Mouse (Mus musculus) kidney, embryonic 16.5 days (tissue): ENCODE measurements around the gene Fosl2. TPM values are rescaled to one million over a fixed set of nuclear protein-coding genes. Genes with fewer than 3 reads are reported as not detected.

Experiments used
- ATAC-seq: fragments of 200-750 bp; cut with Nextera tagmentation; 2 replicates; pipeline ENCODE4 v1.8.0; 2017; ENCODE audit warnings: moderate TSS enrichment; ENCODE audit not compliant: low FRiP score, low TSS enrichment
- H3K27ac ChIP-seq: fragments of 300-500 bp; sonication (generic); 2 replicates; pipeline ENCODE4 v1.5.1; 2014; ENCODE audit warnings: low read length
- H3K27me3 ChIP-seq: fragments of 300-500 bp; sonication (generic); 2 replicates; pipeline ENCODE4 v1.6.1; 2014; ENCODE audit warnings: low read length, control low read depth, mixed read lengths; ENCODE audit not compliant: insufficient read depth
- H3K36me3 ChIP-seq: fragments of 300-500 bp; sonication (generic); 2 replicates; pipeline ENCODE4 v1.6.1; 2014; ENCODE audit warnings: low read length, control low read depth, mixed read lengths; ENCODE audit not compliant: insufficient read depth
- H3K4me1 ChIP-seq: fragments of 300-500 bp; sonication (generic); 2 replicates; pipeline ENCODE4 v1.6.1; 2014; ENCODE audit warnings: low read length, control low read depth, mixed read lengths; ENCODE audit not compliant: insufficient read depth
- H3K4me2 ChIP-seq: fragments of 300-500 bp; sonication (generic); replicated peaks from 2 replicates; pipeline ENCODE4 v1.6.1; 2014; ENCODE audit warnings: low read depth, low read length
- H3K4me3 ChIP-seq: fragments of 300-500 bp; sonication (generic); 2 replicates; pipeline ENCODE4 v1.5.1; 2014; ENCODE audit warnings: mild to moderate bottlenecking, low read length
- H3K9ac ChIP-seq: fragments of 300-500 bp; sonication (generic); replicated peaks from 2 replicates; pipeline ENCODE4 v1.6.1; 2014; ENCODE audit warnings: low read length
- H3K9me3 ChIP-seq: fragments of 300-500 bp; sonication (generic); 2 replicates; pipeline ENCODE4 v1.6.1; 2016; ENCODE audit warnings: low read length, control low read depth
- WGBS: fragments of 180-500 bp; shearing (Covaris S2); extraction: QIAGEN DNeasy Blood & Tissue Kit; methylation state at CpG from one replicate; pipeline ENCODE4 v1.1.7; 2014; 5-methylcytosine and 5-hydroxymethylcytosine counted together
- polyA plus RNA-seq: library from polyadenylated mRNA; unstranded; fragments of >200 nt; fragmentation: Nextera tagmentation; extraction: Ambion mirVana; gene quantifications from 2 replicates; pipeline ENCODE4 v1.2.1, GENCODE M21; 2015

Fosl2 gene
- polyA plus RNA-seq, 1 experiment from 2014 or later, result 5.5 TPM

DNA sequence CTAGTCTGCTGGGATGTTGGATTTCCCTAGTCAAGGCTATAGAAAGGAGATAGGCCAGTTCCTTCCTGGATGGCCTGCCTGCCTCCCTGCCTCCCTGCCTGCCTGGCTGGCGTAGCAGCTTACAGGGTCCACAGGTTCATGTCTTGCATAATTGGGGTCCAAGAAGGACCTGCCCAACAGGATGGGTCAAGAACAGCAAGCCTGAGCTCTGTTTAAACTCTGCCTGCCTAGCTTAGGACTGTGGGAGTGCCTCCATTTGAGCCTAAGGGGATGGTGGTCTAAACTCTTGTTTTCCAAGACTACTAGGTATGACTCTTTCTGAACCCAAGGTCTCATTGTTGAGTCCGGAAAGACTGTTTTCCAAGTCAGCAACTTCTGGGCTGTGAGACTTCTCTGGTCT, 6.3 kb downstream of the Fosl2 start:
- WGBS, result 78% methylated on average over 2 of the region's 2 CpGs
- Histone ChIP-seq H3K27ac (no peak overlapping the region), H3K4me2 (peak overlapping the region; percentile 31; the same call in 1 of the 2 replicates), H3K27me3 (no peaks in the 10 kb centered on the region), H3K36me3 (peaks cover 2% of the 10 kb centered on the region), H3K4me3 (no peak overlapping the region), H3K9me3 (no peaks in the 10 kb centered on the region), H3K9ac (peak overlapping the region; percentile 14; the same call in 1 of the 2 replicates), H3K4me1 (peaks cover 49% of the 10 kb centered on the region)
- ATAC-seq, result no peak

DNA sequence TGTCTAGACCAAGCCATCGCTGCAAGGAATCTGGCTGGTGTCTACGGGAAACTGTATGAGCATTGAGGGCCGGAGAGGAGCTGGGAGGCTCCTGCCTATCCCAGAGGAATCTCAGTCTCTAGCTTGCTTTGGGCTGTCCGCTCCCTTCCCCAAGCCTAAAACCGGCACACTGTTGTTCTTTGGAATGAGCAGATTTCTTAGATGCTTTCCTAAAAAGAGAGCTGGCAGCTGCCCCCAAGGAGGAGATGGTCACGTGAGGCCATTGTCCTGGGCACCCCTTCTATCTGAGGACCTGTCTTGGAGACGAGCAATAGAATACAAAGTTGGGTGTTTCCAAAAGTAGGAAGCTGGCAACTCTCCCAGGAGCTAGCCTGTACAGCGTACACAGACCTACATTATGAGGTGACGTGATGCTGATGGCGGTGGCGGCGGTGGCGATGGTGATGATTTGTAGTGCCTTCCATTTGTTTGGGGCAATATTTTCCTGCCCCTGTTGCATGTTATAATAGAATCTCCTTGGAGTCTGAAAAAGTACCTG, 7.9 kb downstream of the Fosl2 start:
- no peak overlapping the region for H3K4me3 ChIP-seq
- no peak for ATAC-seq
- H3K4me1 ChIP-seq, result peaks cover 36% of the 10 kb centered on the region
- no peak overlapping the region for H3K4me2 ChIP-seq
- no peaks in the 10 kb centered on the region for H3K9me3 ChIP-seq
- no peak overlapping the region for H3K27ac ChIP-seq
- H3K36me3 ChIP-seq, result peaks cover 18% of the 10 kb centered on the region
- H3K27me3 ChIP-seq, result no peaks in the 10 kb centered on the region
- H3K9ac ChIP-seq, result peak overlapping the region; percentile 44; the same call in 1 of the 2 replicates
- 65% methylated on average over 13 of the region's 13 CpGs for WGBS

DNA sequence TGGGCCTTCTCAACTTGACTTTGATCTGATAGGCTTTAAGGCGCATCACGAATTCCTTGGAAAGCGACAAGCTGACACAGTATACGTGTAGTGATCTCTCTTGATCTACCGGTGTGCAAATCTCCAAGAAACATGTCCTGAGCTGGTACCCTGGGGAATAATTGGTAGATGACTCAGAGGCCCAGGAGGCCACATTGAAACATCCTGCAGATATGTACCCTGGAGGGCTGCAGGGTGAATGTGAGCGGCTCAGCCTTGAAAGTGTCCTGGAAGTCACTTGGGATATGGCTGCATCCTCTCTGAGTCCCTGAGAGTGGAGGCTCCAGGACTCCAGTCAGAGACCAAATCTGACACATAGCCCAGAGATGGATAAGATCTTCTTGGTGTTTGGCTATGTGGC, 10.7 kb downstream of the Fosl2 start:
- Histone ChIP-seq H3K36me3 (peaks cover 27% of the 10 kb centered on the region), H3K27ac (no peak overlapping the region), H3K9ac (no peak overlapping the region), H3K4me2 (no peak overlapping the region), H3K4me1 (peaks cover 20% of the 10 kb centered on the region), H3K4me3 (no peak overlapping the region), H3K9me3 (no peaks in the 10 kb centered on the region), H3K27me3 (no peaks in the 10 kb centered on the region)
- WGBS, result 89% methylated on average over 6 of the region's 6 CpGs
- no peak for ATAC-seq

DNA sequence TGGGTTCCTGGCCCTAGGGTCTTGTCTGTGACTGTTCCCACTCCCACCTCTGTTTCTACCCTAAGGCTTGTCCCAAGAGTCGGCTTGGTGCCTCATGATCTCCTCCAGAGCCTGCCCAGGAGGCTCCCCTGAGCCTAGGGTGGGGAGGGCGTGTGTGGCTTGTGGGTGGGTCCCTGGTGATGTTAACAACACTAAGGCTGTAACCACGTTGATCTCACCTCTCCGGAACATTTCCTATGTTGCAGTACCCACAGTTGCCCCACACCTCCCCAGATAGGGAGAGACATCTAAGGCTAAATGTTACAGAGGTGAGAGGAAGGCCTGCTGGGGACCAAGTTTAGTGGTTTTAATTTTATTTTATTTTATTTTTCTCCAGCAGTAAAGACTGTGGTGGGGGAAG, 13.0 kb downstream of the Fosl2 start:
- H3K4me3 ChIP-seq, result no peak overlapping the region
- no peak overlapping the region for H3K9ac ChIP-seq
- peaks cover 34% of the 10 kb centered on the region for H3K36me3 ChIP-seq
- no peak for ATAC-seq
- H3K27me3 ChIP-seq, result no peaks in the 10 kb centered on the region
- no peak overlapping the region for H3K27ac ChIP-seq
- 79% methylated on average over 4 of the region's 4 CpGs for WGBS
- peaks cover 9% of the 10 kb centered on the region for H3K4me1 ChIP-seq
- no peak overlapping the region for H3K4me2 ChIP-seq
- H3K9me3 ChIP-seq, result no peaks in the 10 kb centered on the region

DNA sequence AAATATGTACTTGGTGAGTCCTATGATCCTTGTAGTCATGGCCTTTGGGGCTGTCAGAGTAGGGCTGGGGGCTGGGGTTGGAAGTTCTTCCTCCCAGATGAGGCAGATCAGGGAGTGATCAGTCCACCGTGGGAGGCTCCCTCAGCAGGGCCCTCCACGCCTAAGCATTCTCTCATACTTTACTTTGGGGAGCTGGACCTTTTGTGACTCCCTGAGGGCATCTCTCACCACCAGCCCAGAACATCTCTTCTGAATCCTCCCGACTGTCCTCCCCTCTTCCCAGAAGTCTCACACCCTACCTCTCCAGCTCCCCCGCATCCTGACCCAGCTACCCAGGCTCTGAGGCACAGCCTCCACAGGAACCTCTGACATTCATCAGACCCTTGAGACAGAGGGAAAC, 15.6 kb downstream of the Fosl2 start:
- no peak for ATAC-seq
- H3K9ac ChIP-seq, result no peak overlapping the region
- H3K36me3 ChIP-seq, result peaks cover 42% of the 10 kb centered on the region
- no peaks in the 10 kb centered on the region for H3K9me3 ChIP-seq
- H3K4me1 ChIP-seq, result peaks cover 9% of the 10 kb centered on the region
- WGBS, result 33% methylated on average over 4 of the region's 4 CpGs
- H3K4me3 ChIP-seq, result no peak overlapping the region
- no peak overlapping the region for H3K4me2 ChIP-seq
- no peak overlapping the region for H3K27ac ChIP-seq
- H3K27me3 ChIP-seq, result no peaks in the 10 kb centered on the region

DNA sequence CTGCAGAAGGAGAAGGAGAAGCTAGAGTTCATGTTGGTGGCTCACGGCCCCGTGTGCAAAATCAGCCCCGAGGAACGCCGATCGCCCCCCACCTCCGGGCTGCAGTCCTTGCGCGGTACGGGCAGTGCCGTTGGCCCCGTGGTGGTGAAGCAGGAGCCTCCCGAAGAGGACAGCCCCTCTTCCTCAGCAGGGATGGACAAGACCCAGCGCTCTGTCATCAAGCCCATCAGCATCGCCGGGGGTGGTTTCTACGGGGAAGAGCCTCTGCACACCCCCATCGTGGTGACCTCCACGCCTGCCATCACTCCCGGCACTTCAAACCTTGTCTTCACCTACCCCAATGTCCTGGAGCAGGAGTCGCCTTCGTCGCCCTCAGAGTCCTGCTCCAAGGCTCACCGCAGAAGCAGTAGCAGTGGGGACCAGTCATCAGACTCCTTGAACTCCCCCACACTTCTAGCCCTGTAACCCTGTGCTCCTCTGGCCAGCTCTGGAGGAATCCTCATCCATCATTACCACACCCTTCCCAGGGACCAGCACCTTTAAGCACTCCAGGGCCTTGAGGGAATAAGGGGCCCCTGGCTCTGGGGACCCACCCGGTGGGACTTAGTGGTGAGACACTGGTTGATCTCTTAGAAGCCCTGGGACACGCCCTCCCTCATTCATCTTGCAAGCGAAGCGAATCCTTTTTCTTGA, 17.3 kb downstream of the Fosl2 start:
- Histone ChIP-seq H3K27ac (no peak overlapping the region), H3K27me3 (no peaks in the 10 kb centered on the region), H3K36me3 (peaks cover 30% of the 10 kb centered on the region), H3K4me3 (no peak overlapping the region), H3K9ac (no peak overlapping the region; the same call in 1 of the 2 replicates), H3K4me2 (no peak overlapping the region), H3K4me1 (peaks cover 9% of the 10 kb centered on the region), H3K9me3 (no peaks in the 10 kb centered on the region)
- WGBS, result 59% methylated on average over 28 of the region's 28 CpGs
- 0 out of 2 replicates have a peak, but pooled peaks have one; percentile 33 for ATAC-seq

DNA sequence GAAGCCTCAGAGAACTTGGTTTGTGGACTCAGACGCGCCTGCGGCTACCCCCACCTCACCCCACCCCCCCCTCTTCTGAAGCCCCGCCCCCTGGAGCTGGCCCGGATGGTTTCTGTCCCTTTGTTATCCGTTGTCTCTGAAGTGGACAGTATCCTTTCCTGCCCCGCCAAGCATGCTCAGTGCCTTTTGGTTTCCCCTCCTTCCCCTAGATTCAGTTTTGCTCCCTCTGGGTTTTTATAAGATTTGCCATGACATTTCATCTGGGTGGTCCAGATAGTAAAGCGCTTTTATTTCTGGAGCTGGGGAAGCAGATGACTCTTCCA, 17.8 kb downstream of the Fosl2 start:
- Histone ChIP-seq H3K27me3 (no peaks in the 10 kb centered on the region), H3K4me1 (peaks cover 9% of the 10 kb centered on the region), H3K9ac (no peak overlapping the region), H3K36me3 (peaks cover 25% of the 10 kb centered on the region), H3K27ac (no peak overlapping the region), H3K4me2 (no peak overlapping the region), H3K4me3 (no peak overlapping the region), H3K9me3 (no peaks in the 10 kb centered on the region)
- WGBS, result 37% methylated on average over 8 of the region's 8 CpGs
- no peak for ATAC-seq

DNA sequence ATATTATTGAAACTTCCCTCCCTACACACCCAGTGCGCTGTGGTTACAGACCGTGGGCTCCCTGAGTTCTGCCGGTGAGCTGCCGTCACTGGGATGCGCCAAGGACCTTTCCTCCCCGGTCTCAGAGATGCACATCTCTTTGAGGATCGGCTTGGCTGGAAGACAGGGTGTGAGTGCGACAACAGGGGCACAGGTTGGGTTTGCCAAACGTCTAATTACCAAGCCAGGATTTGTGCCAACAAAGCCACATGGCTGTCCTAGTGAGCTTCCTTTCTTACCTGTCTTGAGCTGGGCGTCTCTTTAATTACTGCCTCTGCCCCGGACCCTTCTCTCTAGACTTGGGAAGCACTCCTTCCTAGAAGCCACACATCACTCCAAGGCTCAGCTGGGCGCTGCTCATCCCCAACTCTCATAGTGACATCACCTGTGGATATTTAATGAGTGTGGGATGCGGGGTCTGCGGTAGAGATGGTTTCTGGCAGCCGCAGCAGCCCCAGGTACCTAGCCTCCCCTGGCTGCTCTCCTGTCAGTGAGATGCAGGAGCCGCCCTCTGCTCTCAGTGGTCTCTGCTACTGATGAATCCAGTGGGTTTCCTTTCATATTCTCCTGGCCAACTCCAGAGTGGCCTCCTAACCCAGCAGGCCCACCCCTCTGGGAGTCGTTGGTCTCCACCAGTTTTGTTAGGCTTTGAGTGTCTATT, 18.3 kb downstream of the Fosl2 start:
- Histone ChIP-seq H3K4me1 (peaks cover 9% of the 10 kb centered on the region), H3K27me3 (no peaks in the 10 kb centered on the region), H3K9me3 (no peaks in the 10 kb centered on the region), H3K4me2 (no peak overlapping the region), H3K27ac (no peak overlapping the region), H3K36me3 (peaks cover 22% of the 10 kb centered on the region), H3K4me3 (no peak overlapping the region), H3K9ac (no peak overlapping the region)
- 74% methylated on average over 17 of the region's 17 CpGs for WGBS
- ATAC-seq, result no peak

DNA sequence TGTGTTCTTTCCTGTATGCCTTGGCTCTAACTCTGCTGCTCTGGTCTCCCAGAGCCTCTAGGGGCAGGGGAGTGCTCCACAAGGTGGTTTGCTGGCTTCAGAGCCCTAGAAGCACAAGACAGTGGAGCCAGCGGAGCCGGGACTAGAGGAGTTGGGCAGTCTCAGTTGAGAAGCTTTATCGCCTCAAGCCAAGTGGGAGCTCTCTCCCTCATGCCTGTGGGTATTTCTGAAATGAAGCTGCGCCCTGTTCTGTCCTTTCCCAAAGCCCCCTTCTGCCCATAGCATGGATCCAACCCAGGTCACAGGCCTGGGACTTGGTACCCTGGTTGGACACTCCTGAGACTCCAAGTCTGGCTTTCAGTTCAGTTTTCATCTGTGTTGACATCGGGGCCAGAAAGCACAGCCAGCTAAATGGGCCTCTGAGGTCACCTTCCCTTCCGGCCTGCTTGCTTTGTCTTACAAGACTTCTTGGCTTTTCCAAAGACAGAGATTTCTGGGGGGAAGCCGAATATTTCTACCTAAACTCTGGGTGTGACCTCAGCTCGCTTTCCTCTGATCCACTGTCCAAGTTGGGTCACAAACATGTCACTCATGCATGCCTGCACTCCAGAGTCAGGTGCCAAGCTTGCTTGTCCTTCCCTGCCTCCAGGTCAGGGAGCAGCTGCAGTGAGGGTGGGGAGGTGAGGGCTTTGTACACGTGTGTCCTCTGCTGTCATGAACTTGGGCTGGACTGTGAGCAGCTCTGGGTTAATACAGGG, 19.5 kb downstream of the Fosl2 start:
- Histone ChIP-seq H3K4me2 (no peak overlapping the region), H3K27me3 (no peaks in the 10 kb centered on the region), H3K9ac (no peak overlapping the region), H3K4me1 (peaks cover 9% of the 10 kb centered on the region), H3K9me3 (no peaks in the 10 kb centered on the region), H3K4me3 (no peak overlapping the region), H3K27ac (no peak overlapping the region), H3K36me3 (peaks cover 16% of the 10 kb centered on the region; the same call in 1 of the 2 replicates)
- WGBS, result 64% methylated on average over 9 of the region's 9 CpGs
- no peak for ATAC-seq
